Mouse (Mus musculus) C2C12 (cell line): ENCODE data around the gene Gm6583.

Source experiments
- CEBPB ChIP-seq: IDR thresholded peaks from one replicate; pipeline ENCODE4 v1.6.1; 2011; ENCODE audit warnings: low read depth, mild to moderate bottlenecking, control low read depth, moderate library complexity
- CTCF ChIP-seq: IDR thresholded peaks from one replicate; pipeline ENCODE4 v1.5.1; 2011; ENCODE audit not compliant: control insufficient read depth, insufficient read depth, insufficient read length
- FOSL1 ChIP-seq: IDR thresholded peaks from one replicate; pipeline ENCODE4 v1.8.0; 2011; ENCODE audit warnings: mild to moderate bottlenecking, low read length; ENCODE audit not compliant: poor library complexity, insufficient read depth, severe bottlenecking
- MAX ChIP-seq: IDR thresholded peaks from one replicate; pipeline ENCODE4 v1.6.1; 2011; ENCODE audit warnings: mild to moderate bottlenecking, control low read depth
- MYOD1 ChIP-seq: IDR thresholded peaks from one replicate; pipeline ENCODE4 v1.6.1; 2011; ENCODE audit warnings: low read depth; ENCODE audit not compliant: control insufficient read depth, insufficient read length
- USF1 ChIP-seq: IDR thresholded peaks from one replicate; pipeline ENCODE4 v1.6.1; 2011; ENCODE audit warnings: low read depth, mild to moderate bottlenecking, control low read depth, moderate library complexity

DNA sequence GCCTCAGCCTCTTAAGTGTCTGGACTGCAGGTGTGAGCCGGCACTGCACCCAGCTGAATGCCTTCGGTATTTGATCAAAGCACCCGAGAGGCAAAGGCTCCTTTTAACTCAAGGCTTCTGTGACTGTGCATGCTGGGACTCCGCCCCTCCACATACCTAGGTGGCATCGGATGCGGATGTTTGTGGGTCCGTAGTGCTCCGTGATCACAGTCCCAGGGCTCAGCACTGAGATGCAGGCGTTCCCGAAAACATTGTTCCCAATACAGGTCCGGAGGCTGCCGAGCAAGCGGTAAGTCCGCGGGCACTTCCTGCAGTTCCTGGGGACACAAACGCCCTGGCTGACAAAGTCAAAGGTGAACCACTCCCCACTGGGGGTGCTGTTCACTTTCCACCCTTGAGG lies 35.2 kb upstream of the Gm6583 start:
- TF ChIP-seq CTCF (no peak), FOSL1 (no peak), USF1 (no peak), MAX (no peak), CEBPB (no peak), MYOD1 (no peak)
